Mouse (Mus musculus) olfactory bulb, adult 2 months (tissue): ENCODE results near the gene Prss2.

Experiments
- CTCF ChIP-seq: fragments of 200-500 bp; IDR thresholded peaks from 2 replicates; pipeline ENCODE4 v1.5.1; 2012; ENCODE audit warnings: low read depth, mild to moderate bottlenecking, low read length, moderate library complexity; ENCODE audit not compliant: insufficient read depth
- POLR2A ChIP-seq: fragments of 200-500 bp; IDR thresholded peaks from 2 replicates; pipeline ENCODE4 v1.6.1; 2012; ENCODE audit warnings: mild to moderate bottlenecking, low read depth, low read length, moderate library complexity; ENCODE audit not compliant: insufficient read depth

DNA sequence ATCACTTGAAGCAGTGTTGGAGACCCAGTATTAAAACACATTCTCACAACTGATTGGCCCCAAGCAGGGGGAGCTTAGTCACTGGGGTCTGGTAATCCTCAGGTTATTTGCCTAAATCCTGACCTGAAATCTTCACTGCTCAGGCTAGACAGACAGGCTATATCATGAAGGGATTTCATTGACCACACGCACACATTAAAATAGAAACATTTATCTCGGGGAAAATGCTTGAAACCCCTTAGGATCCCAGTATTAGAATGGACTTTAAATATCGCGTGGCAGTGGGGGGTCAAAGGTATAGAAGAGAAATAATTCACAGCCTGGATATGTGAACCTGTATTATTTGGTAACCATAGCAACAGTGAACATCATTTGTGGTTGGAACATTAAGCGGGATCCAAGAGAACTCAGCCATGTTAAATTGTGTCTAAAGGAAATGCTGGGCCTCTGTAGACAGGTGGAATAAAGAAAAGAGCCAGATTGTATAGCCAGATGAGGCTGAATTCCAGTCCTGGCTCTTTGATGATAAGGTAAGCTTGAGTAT is 22.9 kb downstream of the Prss2 start:
- TF ChIP-seq POLR2A: no peak
- TF ChIP-seq CTCF: no peak
